Mouse (Mus musculus): Measurements from ENCODE around the gene Arhgap27.

DNA sequence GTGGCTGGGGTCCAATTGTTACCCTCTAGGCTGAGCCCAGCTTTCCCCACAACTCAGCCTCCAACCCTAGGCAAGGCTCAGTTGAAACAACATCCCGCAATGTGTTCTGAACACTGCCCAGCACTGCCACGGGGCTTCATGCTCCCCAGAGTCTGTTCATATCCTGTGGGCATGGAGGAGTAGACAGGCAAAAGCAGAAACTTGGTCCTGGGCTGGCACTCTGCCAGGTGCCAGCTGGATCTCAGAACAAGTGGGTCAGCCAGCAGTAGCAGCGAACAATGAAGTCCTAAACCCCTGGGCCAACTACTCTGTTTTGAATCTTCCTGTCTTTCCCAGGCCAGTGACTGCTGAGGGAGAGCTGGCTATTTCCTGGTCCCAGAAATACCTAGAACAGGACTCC lies 8.6 kb upstream of the Arhgap27 start:
- TF ChIP-seq POLR2A (IDR thresholded peaks at IDR 0.05; ENCODE audit: insufficient read depth, low read depth, low read length) (no peak), CTCF (IDR thresholded peaks at IDR 0.05; ENCODE audit: insufficient read depth, low read depth, low read length) (no peak)
